Mouse (Mus musculus) liver, embryonic 11.5 days (tissue): ENCODE results near the gene Slx1b. TPM values are rescaled to one million over a fixed set of nuclear protein-coding genes. Genes with fewer than 3 reads are reported as not detected.
"Not testable (repeated sequence)": the region's sequence is repeated elsewhere in the genome, so short reads cannot be mapped to it uniquely, and the experiment has no call there.

ENCODE experiments used
- ATAC-seq: fragments of 200-750 bp; cut with Nextera tagmentation; replicated peaks from 2 replicates; pipeline ENCODE4 v1.8.0; 2017; ENCODE audit warnings: moderate number of reproducible peaks, mild to moderate bottlenecking, moderate TSS enrichment, moderate library complexity; ENCODE audit not compliant: low FRiP score
- DNase-seq: peaks from one replicate; pipeline ENCODE4 v3.0.0-alpha.2; 2017; ENCODE audit warnings: low spot score
- H3K27ac ChIP-seq: fragments of 300-500 bp; sonication (generic); 2 replicates; pipeline ENCODE4 v1.5.1; 2014; ENCODE audit warnings: mild to moderate bottlenecking, low read depth, low read length, control low read depth
- H3K27me3 ChIP-seq: fragments of 300-500 bp; sonication (generic); replicated peaks from 2 replicates; pipeline ENCODE4 v1.6.1; 2014; ENCODE audit warnings: low read length, mixed read lengths; ENCODE audit not compliant: control insufficient read depth, insufficient read depth
- H3K36me3 ChIP-seq: fragments of 300-500 bp; sonication (generic); 2 replicates; pipeline ENCODE4 v1.6.1; 2014; ENCODE audit warnings: mild to moderate bottlenecking, low read length, moderate library complexity, mixed read lengths; ENCODE audit not compliant: control insufficient read depth, insufficient read depth
- H3K4me1 ChIP-seq: fragments of 300-500 bp; sonication (generic); replicated peaks from 2 replicates; pipeline ENCODE4 v1.6.1; 2014; ENCODE audit warnings: low read length, mixed read lengths; ENCODE audit not compliant: control insufficient read depth, insufficient read depth
- H3K4me2 ChIP-seq: fragments of 300-500 bp; sonication (generic); 2 replicates; pipeline ENCODE4 v1.6.1; 2014; ENCODE audit warnings: mild to moderate bottlenecking, control low read depth, moderate library complexity
- H3K4me3 ChIP-seq: fragments of 300-500 bp; sonication (generic); 2 replicates; pipeline ENCODE4 v1.5.1; 2014; ENCODE audit warnings: low read depth, low read length, control low read depth
- H3K9ac ChIP-seq: fragments of 300-500 bp; sonication (generic); 2 replicates; pipeline ENCODE4 v1.6.1; 2014; ENCODE audit warnings: low read depth, low read length, control low read depth
- H3K9me3 ChIP-seq: fragments of 300-500 bp; sonication (generic); 2 replicates; pipeline ENCODE4 v1.6.1; 2016; ENCODE audit warnings: low read length, inconsistent platforms, mixed read lengths; ENCODE audit not compliant: control insufficient read depth
- WGBS: fragments of 180-500 bp; shearing (Covaris S2); extraction: QIAGEN DNeasy Blood & Tissue Kit; methylation state at CpG from one replicate; pipeline ENCODE4 v1.1.7; 2014; 5-methylcytosine and 5-hydroxymethylcytosine counted together
- polyA plus RNA-seq: library from polyadenylated mRNA; unstranded; fragments of >200 nt; fragmentation: Nextera tagmentation; extraction: Ambion mirVana; gene quantifications from 2 replicates; pipeline ENCODE4 v1.2.1, GENCODE M21; 2014

The Slx1b gene
- polyA plus RNA-seq, 1 experiment from 2014 or later = 6.6 TPM

DNA sequence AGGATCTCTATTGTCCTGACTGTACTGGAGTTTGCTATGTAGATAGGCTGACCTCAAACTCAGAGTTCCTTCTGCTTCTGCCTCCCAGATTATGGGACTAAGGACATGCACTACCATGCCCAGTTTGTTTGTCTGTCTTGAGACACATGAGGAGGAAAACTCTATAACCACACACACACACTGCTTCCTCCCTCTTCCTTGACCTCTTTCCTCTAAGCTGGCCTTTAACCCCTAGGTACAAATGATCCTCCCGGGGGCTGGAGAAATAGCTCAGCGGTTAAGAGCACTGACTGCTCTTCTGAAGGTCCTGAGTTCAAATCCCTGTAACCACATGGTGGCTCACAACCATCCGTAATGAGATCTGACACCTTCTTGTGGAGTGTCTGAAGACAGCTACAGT, 51.2 kb downstream of the Slx1b start:
- Histone ChIP-seq H3K4me1 (peaks cover 2% of the 10 kb centered on the region), H3K4me3 (no peak overlapping the region), H3K9me3 (no peaks in the 10 kb centered on the region), H3K4me2 (no peak overlapping the region), H3K27me3 (no peaks in the 10 kb centered on the region), H3K27ac (no peak overlapping the region), H3K9ac (no peak overlapping the region; the same call in 1 of the 2 replicates), H3K36me3 (no peaks in the 10 kb centered on the region)
- ATAC-seq (no peak), DNase-seq (no peak)
- WGBS = 65% methylated on average over 3 of the region's 3 CpGs

DNA sequence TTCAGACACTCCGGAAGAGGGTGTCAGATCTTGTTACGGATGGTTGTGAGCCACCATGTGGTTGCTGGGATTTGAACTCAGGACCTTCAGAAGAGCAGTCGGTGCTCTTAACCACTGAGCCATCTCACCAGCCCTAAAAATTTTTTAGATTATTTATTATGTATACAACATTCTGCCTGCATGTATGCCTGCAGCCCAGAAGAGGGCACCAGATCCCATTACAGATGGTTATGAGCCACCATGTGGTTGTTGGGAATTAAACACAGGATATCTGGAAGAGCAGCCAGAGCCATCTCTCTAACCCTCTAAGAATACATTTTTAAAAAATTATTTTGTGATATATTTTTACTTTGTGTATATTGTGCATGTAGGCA, 52.4 kb downstream of the Slx1b start:
- ATAC-seq = peak; percentile 23; the same call in 1 of the 2 replicates
- not testable (repeated sequence) for H3K9me3 ChIP-seq, H3K9ac ChIP-seq, H3K36me3 ChIP-seq, H3K27ac ChIP-seq, H3K27me3 ChIP-seq, H3K4me2 ChIP-seq, H3K4me3 ChIP-seq, DNase-seq, H3K4me1 ChIP-seq
- WGBS = 75% methylated on average over 3 of the region's 3 CpGs

DNA sequence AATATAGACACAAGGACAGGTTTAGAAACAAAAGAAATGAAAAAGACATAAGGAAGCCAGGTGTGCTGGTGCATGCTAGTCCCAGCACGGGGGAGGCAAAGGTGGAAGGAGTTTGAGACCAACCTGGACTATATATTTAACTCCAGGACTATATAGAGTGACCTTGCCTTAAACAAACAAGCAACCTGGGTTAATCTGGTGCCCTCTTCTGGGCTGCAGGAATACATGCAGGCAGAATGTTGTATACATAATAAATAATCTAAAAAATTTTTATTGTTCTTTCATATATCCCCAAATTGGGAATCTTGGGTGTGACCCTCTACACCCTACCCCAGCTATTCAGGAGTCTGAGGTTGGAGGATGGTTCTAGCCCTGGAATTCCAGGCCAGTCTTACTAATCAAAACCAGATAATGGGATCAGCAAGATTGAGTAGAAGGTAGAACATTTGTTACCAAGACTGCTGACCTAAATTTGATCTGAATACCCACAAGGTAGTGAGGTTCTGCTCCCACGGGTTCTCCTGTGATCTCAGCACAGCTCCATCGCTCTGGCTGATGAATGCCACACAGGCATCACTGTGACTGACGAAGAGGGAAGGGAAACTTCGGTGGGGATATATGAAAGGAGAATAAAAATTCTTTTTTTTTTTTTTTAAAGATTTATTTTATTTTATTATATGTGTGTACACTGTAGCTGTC, 52.9 kb downstream of the Slx1b start:
- peak; percentile 41; the same call in 1 of the 2 replicates for ATAC-seq

More for the DNA sequence above, 52.9 kb downstream of the Slx1b start:
- Histone ChIP-seq H3K4me1 (peaks cover 2% of the 10 kb centered on the region; the same call in 1 of the 2 replicates), H3K4me3 (no peak overlapping the region), H3K9me3 (no peaks in the 10 kb centered on the region), H3K27ac (no peak overlapping the region), H3K36me3 (no peaks in the 10 kb centered on the region), H3K9ac (no peak overlapping the region), H3K27me3 (no peaks in the 10 kb centered on the region), H3K4me2 (no peak overlapping the region)
- DNase-seq = no peak
- WGBS = 60% methylated on average over 5 of the region's 5 CpGs

Other genes with a start within 250 kb of the Slx1b start
- 1.3 TPM in 2 replicates for gene Atp2a1, start 232.7 kb downstream of the Slx1b start, polyA plus RNA-seq
- 26.2 and 26.4 TPM in 2 replicates for gene Sh2b1, start 220.4 kb downstream of the Slx1b start, polyA plus RNA-seq
- gene Tufm, start 208.4 kb downstream of the Slx1b start, polyA plus RNA-seq = 193 and 211 TPM in 2 replicates
- gene Atxn2l, start 192.3 kb downstream of the Slx1b start, polyA plus RNA-seq = 71.4 and 75.7 TPM in 2 replicates
- 195 and 201 TPM in 2 replicates for gene Eif3c, start 129.4 kb downstream of the Slx1b start, polyA plus RNA-seq
- 0.68 and 1.4 TPM in 2 replicates for gene Apobr, start 110.8 kb downstream of the Slx1b start, polyA plus RNA-seq
- gene Cln3, start 110.0 kb downstream of the Slx1b start, polyA plus RNA-seq = 19.7 and 25.2 TPM in 2 replicates
- gene Il27, start 100.8 kb downstream of the Slx1b start, polyA plus RNA-seq = not detected in 2 replicates
- 4.3 and 7.1 TPM in 2 replicates for gene Nupr1, start 64.9 kb downstream of the Slx1b start, polyA plus RNA-seq
- gene Sgf29, start 46.5 kb downstream of the Slx1b start, polyA plus RNA-seq = 53.7 and 64.5 TPM in 2 replicates
- 0.14 and 0.44 TPM in 2 replicates for gene Sult1a1, start 19.4 kb downstream of the Slx1b start, polyA plus RNA-seq
- 210 and 217 TPM in 2 replicates for gene Bola2, start 383 bp downstream of the Slx1b start, polyA plus RNA-seq
- 94.0 and 94.9 TPM in 2 replicates for gene Coro1a, start 12.0 kb upstream of the Slx1b start, polyA plus RNA-seq
- gene Mapk3, start 63.8 kb upstream of the Slx1b start, polyA plus RNA-seq = 34.0 and 39.3 TPM in 2 replicates
- gene Gdpd3, start 70.5 kb upstream of the Slx1b start, polyA plus RNA-seq = 0.87 and 0.96 TPM in 2 replicates
- gene Ypel3, start 81.2 kb upstream of the Slx1b start, polyA plus RNA-seq = 49.1 and 52.2 TPM in 2 replicates
- 0.22 and 0.55 TPM in 2 replicates for gene Tbx6, start 85.7 kb upstream of the Slx1b start, polyA plus RNA-seq
- gene Ppp4c, start 96.7 kb upstream of the Slx1b start, polyA plus RNA-seq = 266 and 269 TPM in 2 replicates
- 0.21 TPM in 1 of 2 replicates, not detected in the other for gene Fam57b, start 101.9 kb upstream of the Slx1b start, polyA plus RNA-seq
- not detected in 2 replicates for gene 4930451I11Rik, start 135.9 kb upstream of the Slx1b start, polyA plus RNA-seq
- 0.52 and 1.6 TPM in 2 replicates for gene Doc2a, start 151.6 kb upstream of the Slx1b start, polyA plus RNA-seq
- gene Hirip3, start 166.2 kb upstream of the Slx1b start, polyA plus RNA-seq = 17.3 and 24.6 TPM in 2 replicates
- 124 and 130 TPM in 2 replicates for gene Ino80e, start 166.6 kb upstream of the Slx1b start, polyA plus RNA-seq
- 23.0 and 24.0 TPM in 2 replicates for gene Taok2, start 188.9 kb upstream of the Slx1b start, polyA plus RNA-seq
- 23.2 and 23.9 TPM in 2 replicates for gene Tmem219, start 227.1 kb upstream of the Slx1b start, polyA plus RNA-seq
- gene Kctd13, start 233.1 kb upstream of the Slx1b start, polyA plus RNA-seq = 15.7 and 16.5 TPM in 2 replicates